Mouse (Mus musculus) thymus, postnatal 10 days (tissue): ENCODE measurements around the gene 1600014C23Rik.

Source experiments
- DNase-seq, 2 experiments: peaks; one replicate each; pipeline ENCODE4 v3.0.0; 2021; ENCODE audit warnings: low spot score in 2 of 2

1600014C23Rik gene

DNA sequence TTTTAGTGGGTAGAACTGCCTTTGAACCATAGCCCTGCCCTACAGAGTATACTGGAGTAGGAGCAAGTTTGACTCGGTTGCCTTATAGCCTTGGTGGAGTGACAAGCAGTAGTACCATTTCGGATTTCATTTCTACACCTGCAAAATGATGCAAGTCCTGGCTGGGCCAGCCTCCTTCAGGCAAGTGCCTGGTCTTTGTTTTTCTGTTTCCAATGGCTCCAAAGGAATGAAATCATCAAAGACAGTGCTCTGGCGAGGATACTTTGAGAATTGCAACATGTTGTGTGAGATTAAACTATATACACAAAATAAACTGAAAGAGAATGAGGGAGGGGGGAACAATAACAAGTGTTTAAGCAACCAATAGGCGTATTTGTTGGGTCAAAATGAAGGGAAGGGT is 43.6 kb downstream of the 1600014C23Rik start:
- no peak for DNase-seq

DNA sequence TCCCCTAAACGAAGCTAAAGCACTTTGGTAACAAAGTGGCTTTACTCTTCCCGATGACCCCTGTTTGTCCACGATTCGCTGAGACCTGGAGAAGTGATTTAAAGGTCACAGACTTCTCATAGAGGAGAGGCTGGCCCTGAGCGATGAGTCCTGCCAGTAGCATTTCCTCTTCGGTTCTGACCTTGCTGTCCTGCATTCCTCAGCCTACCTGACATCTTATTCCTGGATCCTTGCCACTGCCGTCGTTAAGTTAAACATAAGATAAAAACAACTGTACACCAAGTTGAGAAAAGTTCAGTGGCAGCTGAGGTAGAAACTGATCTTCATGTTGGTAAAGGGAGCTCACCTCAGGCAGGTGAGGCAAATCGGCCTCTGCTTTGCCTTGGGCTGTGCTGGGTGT is 44.5 kb downstream of the 1600014C23Rik start:
- DNase-seq = no peak

DNA sequence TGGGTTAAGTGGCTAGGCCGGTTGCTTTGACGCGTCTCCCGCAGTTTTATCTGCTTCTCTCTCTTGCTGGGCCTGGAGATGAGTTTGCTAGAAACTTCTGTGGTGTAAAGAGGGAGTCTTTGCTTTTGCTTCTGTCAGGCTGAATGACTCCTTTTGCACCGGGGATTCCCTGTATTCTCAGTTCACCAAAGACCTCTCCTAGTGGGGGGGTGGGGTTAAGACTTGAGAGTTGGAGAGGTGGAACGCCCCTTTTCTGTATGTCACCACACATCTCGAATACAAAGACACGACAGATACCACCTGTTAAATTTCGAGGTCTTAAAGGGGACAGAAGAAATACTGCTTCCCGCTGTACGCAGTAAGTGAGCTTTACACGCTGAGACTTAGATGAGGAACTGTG is 46.9 kb downstream of the 1600014C23Rik start, which contains the start of gene Tmem63b:
TSS of gene Tmem63b (minus strand) at position 190 of the 400 bp plus-strand sequence.
- DNase-seq = peak; percentile 20 to 41

DNA sequence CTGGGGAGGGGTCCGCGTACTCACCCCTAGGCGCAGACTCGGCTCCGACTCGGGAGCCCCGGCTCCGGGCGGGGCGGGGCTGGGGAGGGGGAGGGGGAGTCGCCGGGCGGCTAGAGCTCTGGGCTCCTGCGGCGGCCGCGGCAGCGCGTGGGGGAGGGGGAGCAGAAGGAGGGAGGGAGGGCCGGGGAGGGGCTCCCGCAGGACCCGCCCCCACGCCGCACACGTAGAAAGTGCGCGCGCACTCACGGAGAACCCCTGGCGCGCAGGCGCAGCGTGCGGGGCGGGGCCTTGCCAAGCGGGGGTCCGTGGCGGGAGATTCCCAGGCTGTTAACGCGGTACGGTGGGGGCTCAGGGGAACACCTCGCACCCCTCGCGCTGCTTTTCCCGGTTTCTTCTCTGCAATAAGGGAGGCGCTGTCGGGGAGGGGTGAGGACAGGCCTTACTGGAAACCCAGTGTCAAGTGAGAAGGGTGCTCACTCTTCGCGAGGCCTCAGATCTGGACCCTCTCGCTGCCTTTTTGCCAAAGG is 47.5 kb downstream of the 1600014C23Rik start, which contains the start of gene Mrpl14:
TSS of gene Mrpl14 (plus strand) at position 230 of the 527 bp plus-strand sequence.
- DNase-seq = peak; percentile 88 to 96

DNA sequence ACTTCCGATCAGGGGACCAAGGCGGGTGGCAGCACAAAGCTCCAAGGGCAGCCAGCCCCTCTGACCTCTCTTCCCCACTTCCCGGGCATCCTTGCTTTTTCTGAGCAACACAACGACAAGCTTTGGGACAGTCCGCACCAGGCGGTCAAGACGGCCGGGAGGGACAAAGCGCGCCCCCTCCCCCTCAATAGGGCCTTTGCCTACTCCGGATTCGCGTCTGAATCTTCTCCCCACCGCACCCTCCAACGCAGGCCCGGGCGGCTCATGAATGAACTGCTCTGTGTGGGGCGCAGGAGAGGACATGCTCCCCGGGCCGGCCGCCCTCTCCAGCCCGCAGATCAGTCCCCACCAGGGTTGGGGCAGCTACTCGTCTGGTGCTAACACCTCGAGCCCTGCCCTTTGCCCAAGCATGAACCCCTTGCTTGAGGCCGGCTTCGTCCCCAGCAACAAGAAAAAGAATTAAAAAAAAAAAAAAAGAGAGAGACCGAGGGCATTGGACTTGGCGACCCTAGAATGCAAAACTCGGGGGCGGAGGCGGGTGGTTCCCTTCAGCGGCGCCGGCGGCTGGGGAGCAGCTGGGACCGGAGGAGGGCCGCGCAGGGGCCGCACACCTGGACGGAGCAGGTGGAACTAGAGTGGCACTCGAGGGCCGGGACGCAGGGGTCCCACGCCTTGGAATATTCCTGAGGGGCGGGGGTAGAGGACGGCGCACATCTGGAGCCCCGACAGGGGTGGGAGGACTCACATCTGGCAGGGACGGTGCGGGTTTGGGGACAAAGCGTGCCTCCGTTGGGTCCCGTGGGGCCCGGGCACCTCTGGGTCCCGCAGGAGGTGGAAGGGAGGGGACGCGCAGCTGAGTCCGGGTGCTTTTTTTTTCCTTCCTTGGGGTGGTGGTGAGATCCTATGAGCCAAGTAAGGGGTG is 48.2 kb downstream of the 1600014C23Rik start:
- DNase-seq = peak; percentile 32 to 35

DNA sequence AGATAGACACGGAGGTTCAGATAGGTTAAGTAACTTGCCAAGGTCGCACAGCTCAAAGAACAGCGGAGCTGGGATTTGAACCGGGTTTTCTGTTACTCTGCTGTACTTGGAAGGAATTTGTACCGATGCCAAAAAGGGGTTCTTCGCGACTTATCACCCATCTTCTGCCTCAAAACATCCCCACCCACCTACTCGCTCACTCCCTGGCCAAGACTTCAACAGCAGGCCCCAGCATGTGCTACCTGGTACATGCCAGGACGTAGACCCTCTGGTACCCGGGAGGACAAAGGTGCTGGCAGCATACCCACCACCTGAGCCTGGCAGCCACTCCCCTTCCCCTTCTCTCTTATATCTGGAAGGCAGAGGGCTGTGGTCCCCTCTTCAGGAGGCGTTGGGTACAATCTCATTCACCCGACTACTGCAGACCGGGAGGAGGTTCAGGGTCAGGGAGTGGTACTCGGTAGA is 48.9 kb downstream of the 1600014C23Rik start:
- DNase-seq = no peak
